Mouse (Mus musculus) midbrain, embryonic 11.5 days (tissue): ENCODE results near the gene Gdnf. TPM values are rescaled to one million over a fixed set of nuclear protein-coding genes. Genes with fewer than 3 reads are reported as not detected.

ENCODE experiments used
- ATAC-seq: fragments of 200-750 bp; cut with Nextera tagmentation; 2 replicates; pipeline ENCODE4 v1.8.0; 2017; ENCODE audit warnings: moderate TSS enrichment, moderate library complexity; ENCODE audit not compliant: low FRiP score
- DNase-seq: peaks from one replicate; pipeline ENCODE4 v3.0.0; 2015; ENCODE audit warnings: low spot score; ENCODE audit errors: missing footprints
- H3K27ac ChIP-seq: fragments of 300-500 bp; sonication (generic); 2 replicates; pipeline ENCODE4 v1.5.1; 2014; ENCODE audit warnings: low read depth, low read length
- H3K27me3 ChIP-seq: fragments of 300-500 bp; sonication (generic); 2 replicates; pipeline ENCODE4 v1.6.1; 2014; ENCODE audit warnings: mild to moderate bottlenecking, low read length, moderate library complexity, mixed read lengths; ENCODE audit not compliant: control insufficient read depth, insufficient read depth
- H3K36me3 ChIP-seq: fragments of 300-500 bp; sonication (generic); 2 replicates; pipeline ENCODE4 v1.6.1; 2014; ENCODE audit warnings: mild to moderate bottlenecking, low read length, moderate library complexity, mixed read lengths; ENCODE audit not compliant: control insufficient read depth, insufficient read depth
- H3K4me1 ChIP-seq: fragments of 300-500 bp; sonication (generic); 2 replicates; pipeline ENCODE4 v1.6.1; 2014; ENCODE audit warnings: low read length; ENCODE audit not compliant: control insufficient read depth, insufficient read depth
- H3K4me2 ChIP-seq: fragments of 300-500 bp; sonication (generic); 2 replicates; pipeline ENCODE4 v1.6.1; 2014; ENCODE audit warnings: mild to moderate bottlenecking, moderate library complexity
- H3K4me3 ChIP-seq: fragments of 300-500 bp; sonication (generic); 2 replicates; pipeline ENCODE4 v1.5.1; 2014; ENCODE audit warnings: low read depth, low read length
- H3K9ac ChIP-seq: fragments of 300-500 bp; sonication (generic); 2 replicates; pipeline ENCODE4 v1.6.1; 2014; ENCODE audit warnings: low read length
- H3K9me3 ChIP-seq: fragments of 300-500 bp; sonication (generic); 2 replicates; pipeline ENCODE4 v1.6.1; 2016; ENCODE audit warnings: low read length; ENCODE audit not compliant: control insufficient read depth
- WGBS: fragments of 180-500 bp; shearing (Covaris S2); extraction: QIAGEN DNeasy Blood & Tissue Kit; methylation state at CpG from one replicate; pipeline ENCODE4 v1.1.7; 2014; 5-methylcytosine and 5-hydroxymethylcytosine counted together
- polyA plus RNA-seq: library from polyadenylated mRNA; unstranded; fragments of >200 nt; fragmentation: Nextera tagmentation; extraction: Ambion mirVana; gene quantifications from 2 replicates; pipeline ENCODE4 v1.2.1, GENCODE M21; 2014

The Gdnf gene
- polyA plus RNA-seq, 1 experiment from 2014 or later: 0.46 TPM

GRCm38 (mm10) chr15:7877560-7878467 lies 67.2 kb downstream of the Gdnf start:
- H3K9ac ChIP-seq: no peak overlapping the region
- ATAC-seq (peak; percentile 79), DNase-seq (peak; percentile 90)
- peak overlapping the region; percentile 34 for H3K4me2 ChIP-seq
- H3K27me3 ChIP-seq: no peaks in the 10 kb centered on the region
- H3K4me1 ChIP-seq: peaks cover 22% of the 10 kb centered on the region
- 0 out of 2 replicates have a peak overlapping the region, but pooled peaks have one; percentile 16 for H3K27ac ChIP-seq
- WGBS: 28% methylated on average over 22 of the region's 22 CpGs
- no peaks in the 10 kb centered on the region; the same call in 1 of the 2 replicates for H3K36me3 ChIP-seq
- no peak overlapping the region for H3K4me3 ChIP-seq
- no peaks in the 10 kb centered on the region for H3K9me3 ChIP-seq

GRCm38 (mm10) chr15:7878861-7879260 lies 68.2 kb downstream of the Gdnf start:
- H3K27me3 ChIP-seq: no peaks in the 10 kb centered on the region
- H3K4me1 ChIP-seq: peaks cover 22% of the 10 kb centered on the region
- H3K9ac ChIP-seq: no peak overlapping the region
- H3K27ac ChIP-seq: no peak overlapping the region
- H3K36me3 ChIP-seq: no peaks in the 10 kb centered on the region; the same call in 1 of the 2 replicates
- no peak for ATAC-seq
- H3K4me3 ChIP-seq: no peak overlapping the region
- H3K4me2 ChIP-seq: no peak overlapping the region
- no peaks in the 10 kb centered on the region for H3K9me3 ChIP-seq
- no peak for DNase-seq
- WGBS: 67% methylated on average over 10 of the region's 10 CpGs

GRCm38 (mm10) chr15:7879956-7880355 lies 69.3 kb downstream of the Gdnf start:
- Histone ChIP-seq H3K36me3 (no peaks in the 10 kb centered on the region; the same call in 1 of the 2 replicates), H3K27me3 (no peaks in the 10 kb centered on the region), H3K9me3 (no peaks in the 10 kb centered on the region), H3K4me1 (peaks cover 23% of the 10 kb centered on the region), H3K9ac (no peak overlapping the region), H3K27ac (no peak overlapping the region), H3K4me2 (no peak overlapping the region), H3K4me3 (no peak overlapping the region)
- no peak for DNase-seq
- 54% methylated on average over 7 of the region's 7 CpGs for WGBS
- no peak for ATAC-seq

GRCm38 (mm10) chr15:7884181-7884580 lies 73.5 kb downstream of the Gdnf start:
- Histone ChIP-seq H3K4me3 (no peak overlapping the region), H3K4me2 (no peak overlapping the region), H3K4me1 (peaks cover 20% of the 10 kb centered on the region), H3K9me3 (no peaks in the 10 kb centered on the region), H3K9ac (no peak overlapping the region), H3K27me3 (peaks cover 11% of the 10 kb centered on the region; the same call in 1 of the 2 replicates), H3K36me3 (no peaks in the 10 kb centered on the region; the same call in 1 of the 2 replicates), H3K27ac (no peak overlapping the region)
- ATAC-seq (no peak), DNase-seq (peak; percentile 79)
- WGBS: 93% methylated on average over 11 of the region's 11 CpGs

DNA sequence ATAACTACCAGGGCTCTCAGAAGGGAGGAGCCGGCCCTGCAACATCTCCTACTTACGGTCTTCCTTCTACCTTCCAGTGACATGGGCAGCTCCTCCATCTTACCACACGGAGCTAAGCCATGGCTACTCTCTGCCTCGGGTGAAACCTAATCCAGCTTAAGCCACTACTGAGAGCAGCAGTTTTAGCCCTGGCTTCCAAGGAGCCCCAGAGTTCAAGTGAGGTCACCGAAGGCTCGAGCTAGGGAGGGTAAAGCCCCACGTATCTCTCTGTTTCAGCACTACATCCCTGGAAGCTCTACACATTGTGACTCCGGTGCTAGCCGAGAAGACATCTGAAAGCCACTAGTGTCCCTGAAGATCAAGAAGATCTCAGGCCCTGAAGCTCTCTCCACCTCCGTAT lies 74.5 kb downstream of the Gdnf start:
- Histone ChIP-seq H3K27ac (no peak overlapping the region), H3K27me3 (peaks cover 12% of the 10 kb centered on the region), H3K4me2 (no peak overlapping the region), H3K4me3 (no peak overlapping the region), H3K9ac (no peak overlapping the region), H3K4me1 (peaks cover 20% of the 10 kb centered on the region), H3K9me3 (no peaks in the 10 kb centered on the region), H3K36me3 (no peaks in the 10 kb centered on the region; the same call in 1 of the 2 replicates)
- WGBS: 40% methylated on average over 10 of the region's 10 CpGs
- ATAC-seq (no peak), DNase-seq (peak; percentile 82)

GRCm38 (mm10) chr15:7886591-7886990 lies 75.9 kb downstream of the Gdnf start:
- Histone ChIP-seq H3K9ac (no peak overlapping the region), H3K4me1 (peaks cover 22% of the 10 kb centered on the region), H3K36me3 (no peaks in the 10 kb centered on the region; the same call in 1 of the 2 replicates), H3K4me3 (no peak overlapping the region), H3K27me3 (peaks cover 13% of the 10 kb centered on the region), H3K9me3 (no peaks in the 10 kb centered on the region), H3K27ac (no peak overlapping the region), H3K4me2 (no peak overlapping the region)
- 94% methylated on average over 8 of the region's 8 CpGs for WGBS
- ATAC-seq (no peak), DNase-seq (peak; percentile 80)
